Mouse (Mus musculus) MEL (cell line): Measurements from ENCODE around the gene Opa3. TPM values are rescaled to one million over a fixed set of nuclear protein-coding genes. Genes with fewer than 3 reads are reported as not detected.

ENCODE experiments used
- DNase-seq: peaks from one replicate; pipeline ENCODE4 v3.0.0; 2011; ENCODE audit warnings: low read depth, low spot score
- H3K27ac ChIP-seq: 2 replicates; pipeline ENCODE4 v1.5.1; 2012; ENCODE audit warnings: low read depth, mild to moderate bottlenecking, control low read depth, low read length, moderate library complexity; ENCODE audit not compliant: control insufficient read depth
- H3K27me3 ChIP-seq, 2 experiments: fragments of 150-350 bp in 1 of 2; sonication (generic) in 1 of 2; 2 replicates each; pipeline ENCODE4 v1.6.1; 2012; ENCODE audit warnings: low read length in 2 of 2, mild to moderate bottlenecking in 2 of 2, improper control_type of control experiment in 1 of 2, moderate library complexity in 1 of 2; ENCODE audit not compliant: insufficient read depth in 2 of 2, control insufficient read depth in 1 of 2
- H3K36me3 ChIP-seq, 2 experiments: 2 replicates each; pipeline ENCODE4 v1.6.1; 2012 to 2014; ENCODE audit warnings: low read length in 2 of 2, improper control_type of control experiment in 1 of 2, inconsistent platforms in 1 of 2, mild to moderate bottlenecking in 1 of 2; ENCODE audit not compliant: insufficient read depth in 2 of 2, control insufficient read depth in 1 of 2
- H3K4me1 ChIP-seq, 2 experiments: fragments of 150-350 bp in 1 of 2; sonication (generic) in 1 of 2; 2 replicates each; pipeline ENCODE4 v1.6.1; 2012; ENCODE audit warnings: low read length in 2 of 2, improper control_type of control experiment in 1 of 2, mild to moderate bottlenecking in 1 of 2; ENCODE audit not compliant: insufficient read depth in 2 of 2, control insufficient read depth in 1 of 2
- H3K4me3 ChIP-seq, 2 experiments: fragments of 150-350 bp in 1 of 2; sonication (generic) in 1 of 2; 2 replicates each; pipeline ENCODE4 v1.5.1; 2012; ENCODE audit warnings: low read depth in 2 of 2, low read length in 2 of 2, mild to moderate bottlenecking in 2 of 2, moderate library complexity in 2 of 2, control low read depth in 1 of 2, improper control_type of control experiment in 1 of 2; ENCODE audit not compliant: control insufficient read depth in 1 of 2, insufficient read depth in 1 of 2
- H3K79me2 ChIP-seq: 2 replicates; pipeline ENCODE4 v1.6.1; 2012; ENCODE audit warnings: mild to moderate bottlenecking, low read length, moderate library complexity; ENCODE audit not compliant: control insufficient read depth, poor library complexity, insufficient read depth
- H3K9ac ChIP-seq: 2 replicates; pipeline ENCODE4 v1.6.1; 2012; ENCODE audit warnings: low read depth, mild to moderate bottlenecking, control low read depth, low read length, moderate library complexity; ENCODE audit not compliant: control insufficient read depth, poor library complexity, severe bottlenecking
- H3K9me3 ChIP-seq: fragments of 150-350 bp; sonication (generic); replicated peaks from 2 replicates; pipeline ENCODE4 v1.6.1; 2012; ENCODE audit warnings: mild to moderate bottlenecking, low read length, improper control_type of control experiment, moderate library complexity; ENCODE audit not compliant: insufficient read depth
- BHLHE40 ChIP-seq: IDR thresholded peaks from 2 replicates; pipeline ENCODE4 v1.6.1; 2012; ENCODE audit warnings: low read depth, mild to moderate bottlenecking, inconsistent platforms, low read length, improper control_type of control experiment, borderline replicate concordance
- CTCF ChIP-seq, 3 experiments: IDR thresholded peaks in 2 of 3; conservative IDR thresholded peaks in 1 of 3; 2 replicates each; pipeline ENCODE4 v1.5.1; 2011 to 2012; ENCODE audit warnings: low read length in 3 of 3, low read depth in 2 of 3, mild to moderate bottlenecking in 2 of 3, improper control_type of control experiment in 1 of 3, inconsistent platforms in 1 of 3, mixed read lengths in 1 of 3, moderate library complexity in 1 of 3; ENCODE audit not compliant: control insufficient read depth in 1 of 3, insufficient read depth in 1 of 3, poor library complexity in 1 of 3, severe bottlenecking in 1 of 3
- ELF1 ChIP-seq: IDR thresholded peaks from 2 replicates; pipeline ENCODE4 v1.6.1; 2014; ENCODE audit warnings: low read depth, mild to moderate bottlenecking, inconsistent platforms, low read length, improper control_type of control experiment, moderate library complexity
- EP300 ChIP-seq, 2 experiments: IDR thresholded peaks; 2 replicates each; pipeline ENCODE4 v1.6.1; 2011; ENCODE audit warnings: improper control_type of control experiment in 2 of 2, low read length in 2 of 2, low read depth in 1 of 2, mild to moderate bottlenecking in 1 of 2
- ETS1 ChIP-seq: IDR thresholded peaks from 2 replicates; pipeline ENCODE4 v1.6.1; 2012; ENCODE audit warnings: low read depth, mild to moderate bottlenecking, inconsistent platforms, low read length, improper control_type of control experiment, moderate library complexity
- GABPA ChIP-seq: IDR thresholded peaks from 2 replicates; pipeline ENCODE4 v1.6.1; 2012; ENCODE audit warnings: low read depth, mild to moderate bottlenecking, inconsistent platforms, low read length, improper control_type of control experiment, moderate library complexity
- GATA1 ChIP-seq: IDR thresholded peaks from 2 replicates; pipeline ENCODE4 v1.6.1; 2011; ENCODE audit warnings: low read depth, low read length, improper control_type of control experiment
- JUND ChIP-seq: IDR thresholded peaks from 2 replicates; pipeline ENCODE4 v1.6.1; 2011; ENCODE audit warnings: low read depth, mild to moderate bottlenecking, improper control_type of control experiment, low read length
- MAFK ChIP-seq: IDR thresholded peaks from 2 replicates; pipeline ENCODE4 v1.6.1; 2011; ENCODE audit warnings: low read depth, mild to moderate bottlenecking, low read length, improper control_type of control experiment, borderline replicate concordance
- MAX ChIP-seq: IDR thresholded peaks from 2 replicates; pipeline ENCODE4 v1.6.1; 2011; ENCODE audit warnings: low read length, improper control_type of control experiment
- MEF2A ChIP-seq: IDR thresholded peaks from 2 replicates; pipeline ENCODE4 v1.6.1; 2014; ENCODE audit warnings: low read depth, mild to moderate bottlenecking, inconsistent platforms, low read length, improper control_type of control experiment; ENCODE audit not compliant: poor library complexity, insufficient replicate concordance, severe bottlenecking; ENCODE audit errors: extremely low read depth
- MXI1 ChIP-seq: IDR thresholded peaks from 2 replicates; pipeline ENCODE4 v1.6.1; 2011; ENCODE audit warnings: mild to moderate bottlenecking, low read depth, low read length, improper control_type of control experiment
- MYB ChIP-seq: IDR thresholded peaks from 2 replicates; pipeline ENCODE4 v1.6.1; 2011; ENCODE audit warnings: mild to moderate bottlenecking, low read depth, low read length, improper control_type of control experiment
- MYC ChIP-seq: IDR thresholded peaks from 2 replicates; pipeline ENCODE4 v1.6.1; 2011; ENCODE audit warnings: low read depth, mild to moderate bottlenecking, low read length, improper control_type of control experiment, moderate library complexity
- NELFE ChIP-seq: IDR thresholded peaks from 2 replicates; pipeline ENCODE4 v1.6.1; 2011; ENCODE audit warnings: low read depth, low read length, improper control_type of control experiment
- POLR2AphosphoS2 ChIP-seq: IDR thresholded peaks from 2 replicates; pipeline ENCODE4 v1.6.1; 2011; ENCODE audit warnings: low read length, improper control_type of control experiment
- POLR2AphosphoS5 ChIP-seq: IDR thresholded peaks from 2 replicates; pipeline ENCODE4 v1.6.1; 2012; ENCODE audit warnings: low read depth, borderline replicate concordance, mild to moderate bottlenecking, inconsistent platforms, low read length, moderate library complexity, mixed read lengths
- RAD21 ChIP-seq: IDR thresholded peaks from 2 replicates; pipeline ENCODE4 v1.6.1; 2011; ENCODE audit warnings: mild to moderate bottlenecking, low read depth, low read length, improper control_type of control experiment
- RCOR1 ChIP-seq: IDR thresholded peaks from 2 replicates; pipeline ENCODE4 v1.6.1; 2012; ENCODE audit warnings: low read depth, mild to moderate bottlenecking, inconsistent platforms, low read length, improper control_type of control experiment
- SIN3A ChIP-seq: IDR thresholded peaks from 2 replicates; pipeline ENCODE4 v1.6.1; 2012; ENCODE audit warnings: low read length, improper control_type of control experiment, inconsistent platforms
- SMC3 ChIP-seq: IDR thresholded peaks from 2 replicates; pipeline ENCODE4 v1.6.1; 2011; ENCODE audit warnings: low read depth, low read length, improper control_type of control experiment
- TAL1 ChIP-seq: IDR thresholded peaks from 2 replicates; pipeline ENCODE4 v1.6.1; 2012; ENCODE audit warnings: mild to moderate bottlenecking, inconsistent platforms, low read length, moderate library complexity, mixed read lengths
- TCF12 ChIP-seq: IDR thresholded peaks from 2 replicates; pipeline ENCODE4 v1.6.1; 2014; ENCODE audit warnings: low read depth, mild to moderate bottlenecking, inconsistent platforms, low read length, improper control_type of control experiment, moderate library complexity
- USF1 ChIP-seq: IDR thresholded peaks from 2 replicates; pipeline ENCODE4 v1.6.1; 2014; ENCODE audit warnings: low read depth, mild to moderate bottlenecking, inconsistent platforms, low read length, improper control_type of control experiment, moderate library complexity
- USF2 ChIP-seq, 2 experiments: IDR thresholded peaks; 2 replicates each; pipeline ENCODE4 v1.6.1; 2011 to 2012; ENCODE audit warnings: improper control_type of control experiment in 2 of 2, low read length in 2 of 2, borderline replicate concordance in 1 of 2, inconsistent platforms in 1 of 2, low read depth in 1 of 2, mild to moderate bottlenecking in 1 of 2; ENCODE audit not compliant: insufficient read depth in 1 of 2
- ZC3H11A ChIP-seq: IDR thresholded peaks from 2 replicates; pipeline ENCODE4 v1.6.1; 2012; ENCODE audit warnings: low read depth, mild to moderate bottlenecking, inconsistent platforms, low read length, improper control_type of control experiment
- ZMIZ1 ChIP-seq: IDR thresholded peaks from 2 replicates; pipeline ENCODE4 v1.6.1; 2012; ENCODE audit warnings: low read depth, mild to moderate bottlenecking, inconsistent platforms, low read length, improper control_type of control experiment, moderate library complexity
- ZNF384 ChIP-seq: IDR thresholded peaks from 2 replicates; pipeline ENCODE4 v1.6.1; 2012; ENCODE audit warnings: low read depth, mild to moderate bottlenecking, inconsistent platforms, low read length, improper control_type of control experiment
- polyA plus RNA-seq, 2 experiments: library from polyadenylated mRNA; stranded (reverse) in 1 of 2; unstranded in 1 of 2; fragments of >175 nt in 1 of 2; fragments of >200 nt in 1 of 2; gene quantifications; 2 replicates each; pipeline versions ENCODE4 v1.2.1 to v1.2.4; 2012; ENCODE audit warnings: low replicate concordance in 2 of 2, low read depth in 1 of 2; ENCODE audit not compliant: insufficient read length in 2 of 2, insufficient read depth in 1 of 2, missing spikeins in 1 of 2
- total RNA-seq: library from RNA; depleted of rRNA; stranded (reverse); fragments of 300-350 nt; gene quantifications from 2 replicates; pipeline ENCODE4 v1.2.3, GENCODE M21; 2012

The Opa3 gene
- total and polyA plus RNA-seq, 3 experiments: 18.5 to 85.4 (median 37.2) TPM

GRCm38 (mm10) chr7:19239423-19239822, 11.3 kb downstream of the Opa3 start:
- no peak overlapping the region for H3K9ac ChIP-seq
- peak overlapping the region; percentile 32 for H3K27ac ChIP-seq
- H3K36me3 ChIP-seq: peaks cover 0 to 8% of the 10 kb centered on the region in 2 experiments; a peak in 3 of 4 replicates
- peaks cover 4 to 16% of the 10 kb centered on the region in 2 experiments; a peak in 3 of 4 replicates for H3K4me1 ChIP-seq
- H3K79me2 ChIP-seq: peaks cover 20% of the 10 kb centered on the region
- no peak overlapping the region for H3K4me3 ChIP-seq
- TF ChIP-seq MYB (no peak), POLR2AphosphoS5 (no peak), MEF2A (no peak), POLR2AphosphoS2 (no peak), MYC (0 out of 2 replicates have a peak, but pooled peaks have one; percentile 38), USF1 (no peak), NELFE (no peak), RAD21 (peak; percentile 76), SIN3A (peak; percentile 76), ZC3H11A (peak; percentile 89), RCOR1 (no peak), CTCF (IDR thresholded peaks at IDR 0.05 in 2 of 3, conservative IDR thresholded peaks at IDR 0.05 in 1 of 3; ENCODE audit: control insufficient read depth in 1 of 3, insufficient read depth in 1 of 3, low read depth in 2 of 3, low read length in 3 of 3, poor library complexity in 1 of 3, severe bottlenecking in 1 of 3) (peak; percentile 92 to 100 (median 97)), ETS1 (no peak), ZNF384 (no peak), MXI1 (peak; percentile 68; the same call in 1 of the 2 replicates), JUND (no peak), GATA1 (no peak), MAFK (no peak), SMC3 (peak; percentile 98), USF2 (IDR thresholded peaks at IDR 0.05; ENCODE audit: borderline replicate concordance in 1 of 2, insufficient read depth in 1 of 2, low read depth in 1 of 2, low read length in 2 of 2) (no peak)
- TF ChIP-seq, all 39 proteins: peak for 7
- no peaks in the 10 kb centered on the region for H3K27me3 ChIP-seq
- H3K9me3 ChIP-seq: no peaks in the 10 kb centered on the region
- peak; percentile 91 for DNase-seq

DNA sequence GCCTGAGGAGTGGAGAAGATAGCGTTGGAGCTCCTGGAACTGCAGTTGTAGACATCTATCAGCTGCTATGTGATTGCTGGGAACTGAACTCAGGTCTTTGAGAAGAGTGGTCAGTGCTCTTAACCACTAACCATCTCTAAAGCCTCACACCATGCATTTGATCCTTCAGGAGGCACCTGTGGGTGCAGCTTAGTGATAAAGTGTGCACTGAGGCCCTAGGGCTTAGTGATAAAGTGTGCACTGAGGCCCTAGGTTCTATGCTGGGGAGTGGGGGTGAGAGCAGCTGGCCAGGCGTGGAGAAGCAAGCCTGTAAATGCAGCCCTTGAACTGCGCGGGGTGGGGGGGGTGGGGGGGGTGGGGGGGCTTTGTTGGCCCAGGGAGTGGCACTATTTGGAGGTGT, 11.9 kb downstream of the Opa3 start:
- no peak overlapping the region for H3K9ac ChIP-seq
- DNase-seq: no peak
- no peaks in the 10 kb centered on the region for H3K9me3 ChIP-seq
- peak overlapping the region; percentile 32 for H3K27ac ChIP-seq
- peaks cover 18% of the 10 kb centered on the region for H3K79me2 ChIP-seq
- H3K27me3 ChIP-seq: no peaks in the 10 kb centered on the region
- no peak for TF ChIP-seq RAD21
- no peak for TF ChIP-seq BHLHE40
- TF ChIP-seq TAL1: peak; percentile 22; the same call in 1 of the 2 replicates
- no peak for TF ChIP-seq SMC3
- TF ChIP-seq ZMIZ1: no peak
- TF ChIP-seq ELF1: no peak
- TF ChIP-seq CTCF (IDR thresholded peaks at IDR 0.05 in 2 of 3, conservative IDR thresholded peaks at IDR 0.05 in 1 of 3; ENCODE audit: control insufficient read depth in 1 of 3, insufficient read depth in 1 of 3, low read depth in 2 of 3, low read length in 3 of 3, poor library complexity in 1 of 3, severe bottlenecking in 1 of 3): no peak
- TF ChIP-seq TCF12: peak; percentile 69; the same call in 1 of the 2 replicates
- TF ChIP-seq EP300 (IDR thresholded peaks at IDR 0.05; ENCODE audit: low read depth in 1 of 2, low read length in 2 of 2): peak in 1 of 2 experiments; percentile 45; a peak in 2 of 4 replicates
- TF ChIP-seq SIN3A: no peak
- no peak for TF ChIP-seq GABPA
- TF ChIP-seq ZC3H11A: no peak
- no peak for TF ChIP-seq MAX
- H3K4me1 ChIP-seq: peaks cover 4 to 13% of the 10 kb centered on the region in 2 experiments; a peak in 3 of 4 replicates
- no peak overlapping the region for H3K4me3 ChIP-seq
- peaks cover 1 to 6% of the 10 kb centered on the region in 2 experiments; a peak in 3 of 4 replicates for H3K36me3 ChIP-seq
